Mouse (Mus musculus) E14TG2a.4 (cell line): ENCODE measurements around the gene Gipc2.

Experiments
- CTCF ChIP-seq: conservative IDR thresholded peaks from 2 replicates; pipeline ENCODE4 v1.5.1; 2014; ENCODE audit warnings: low read length
- NANOG ChIP-seq: IDR thresholded peaks from 2 replicates; pipeline ENCODE4 v1.6.1; 2014; ENCODE audit warnings: borderline replicate concordance, low read length, mixed read lengths
- POU5F1 ChIP-seq: IDR thresholded peaks from 2 replicates; pipeline ENCODE4 v1.6.1; 2014; ENCODE audit warnings: low read length, borderline replicate concordance

- TF ChIP-seq CTCF, result peak; percentile 76
- no peak for TF ChIP-seq NANOG
- TF ChIP-seq POU5F1, result no peak
These were observed 76.9 kb downstream of the Gipc2 start for GRCm38 (mm10) chr3:152089178-152089577.
